Mouse (Mus musculus): ENCODE results near the gene Rad23b. TPM values are rescaled to one million over a fixed set of nuclear protein-coding genes. Genes with fewer than 3 reads are reported as not detected.
"Not testable (repeated sequence)": the region's sequence is repeated elsewhere in the genome, so short reads cannot be mapped to it uniquely, and the experiment has no call there.

Gene Rad23b
- polyA plus RNA-seq (2015; fragmentation: Nextera tagmentation; extraction: Ambion mirVana) = 42.7 and 46.5 TPM in 2 replicates

DNA sequence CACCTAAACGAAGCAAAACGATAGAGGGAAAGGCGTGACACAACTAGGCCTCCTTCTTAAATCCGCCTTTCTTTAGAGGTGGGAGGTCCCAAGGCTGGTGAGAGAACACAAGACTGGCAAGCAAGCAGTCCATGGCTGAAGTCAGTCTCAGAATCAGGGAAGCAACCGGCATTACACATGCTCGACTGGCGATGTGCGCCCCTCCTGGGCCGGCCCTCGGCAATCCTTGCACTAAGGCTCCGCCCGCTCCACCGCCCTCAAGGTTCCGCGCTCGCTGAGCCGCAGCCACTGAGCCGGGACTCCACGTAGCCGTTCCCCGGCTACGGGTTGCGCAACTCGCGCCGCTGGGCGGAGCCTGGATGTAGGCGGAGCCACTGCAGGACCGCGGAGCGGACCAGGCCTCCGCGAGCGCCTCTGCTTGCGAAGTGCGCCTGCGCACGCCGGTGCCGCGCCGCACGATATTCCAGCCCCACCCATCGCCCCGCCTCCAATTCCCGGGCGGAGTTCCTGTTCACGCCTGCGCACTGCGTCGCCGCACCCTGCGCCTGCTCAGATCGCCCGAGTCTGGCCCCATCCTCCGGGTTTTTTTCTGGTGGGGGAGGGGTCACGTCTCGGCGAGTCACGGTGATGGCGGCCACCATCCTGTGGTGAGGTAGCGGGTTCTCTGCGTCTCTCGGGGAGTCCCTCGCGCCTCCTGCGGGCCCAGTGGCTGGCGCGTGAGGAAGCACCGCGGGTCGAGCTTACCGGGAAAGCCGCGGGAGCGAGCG lies at the start of gene Rad23b:
Gene Rad23b, plus strand, starts transcription at position 592 of the 767 bp plus-strand sequence.
- ATAC-seq = peak; percentile 97
- H3K36me3 ChIP-seq (ENCODE audit: insufficient read depth, low read length) = no peaks in the 10 kb centered on the region

DNA sequence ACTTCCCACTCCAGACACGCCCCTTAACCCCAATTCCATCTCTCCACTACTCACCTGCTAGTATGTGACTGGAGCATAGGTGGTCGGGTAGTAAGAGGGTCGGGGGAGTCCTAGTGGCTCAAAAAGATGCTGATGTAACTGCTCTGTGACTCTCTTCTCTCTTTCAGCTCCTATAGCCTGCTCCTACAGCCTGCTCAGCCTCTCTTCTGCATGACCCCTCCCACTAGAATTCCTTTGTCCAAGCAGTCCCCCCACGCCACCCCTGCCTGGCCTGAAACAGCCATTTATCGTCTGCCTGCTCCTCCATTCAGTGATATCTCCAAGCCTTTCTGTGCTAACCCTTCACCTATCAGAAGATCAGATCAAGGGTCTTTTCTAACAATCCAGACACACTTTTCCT lies 45.7 kb upstream of the Rad23b start:
- no peak overlapping the region for H3K4me2 ChIP-seq (replicated peaks; ENCODE audit: low read depth, low read length)
- H3K27ac ChIP-seq (ENCODE audit: low read length) = no peak overlapping the region
- H3K4me1 ChIP-seq (ENCODE audit: insufficient read depth, low read depth, low read length) = no peaks in the 10 kb centered on the region
- WGBS = 64% methylated on average over 5 of the region's 5 CpGs
- H3K4me3 ChIP-seq (ENCODE audit: low read depth, low read length) = no peak overlapping the region
- no peaks in the 10 kb centered on the region for H3K27me3 ChIP-seq (replicated peaks; ENCODE audit: insufficient read depth, low read length)
- no peaks in the 10 kb centered on the region for H3K9me3 ChIP-seq (ENCODE audit: low read length)
- ATAC-seq (no peak), DNase-seq (ENCODE audit: low spot score) (no peak)
- TF ChIP-seq EP300 (IDR thresholded peaks at IDR 0.05) (no peak), CTCF (IDR thresholded peaks at IDR 0.05) (no peak)
- no peak overlapping the region for H3K9ac ChIP-seq (replicated peaks; ENCODE audit: low read depth)
- H3K36me3 ChIP-seq (ENCODE audit: insufficient read depth, low read length) = no peaks in the 10 kb centered on the region

More for the DNA sequence above, at the start of gene Rad23b:
- Histone ChIP-seq H3K9me3 (ENCODE audit: low read length) (no peaks in the 10 kb centered on the region), H3K4me3 (ENCODE audit: low read depth, low read length) (peak within 1 kb of the TSS; percentile 99), H3K4me2 (replicated peaks; ENCODE audit: low read depth, low read length) (peak within 1 kb of the TSS; percentile 83), H3K27me3 (replicated peaks; ENCODE audit: insufficient read depth, low read length) (no peaks in the 10 kb centered on the region), H3K4me1 (ENCODE audit: insufficient read depth, low read depth, low read length) (peaks cover 14% of the 10 kb centered on the region; the same call in 1 of the 2 replicates), H3K9ac (replicated peaks; ENCODE audit: low read depth) (peak within 1 kb of the TSS; percentile 88), H3K27ac (ENCODE audit: low read length) (peak within 1 kb of the TSS; percentile 89)
- TF ChIP-seq EP300 (IDR thresholded peaks at IDR 0.05) (no peak), CTCF (IDR thresholded peaks at IDR 0.05) (peak; percentile 38)
- peak; percentile 99 for DNase-seq (ENCODE audit: low spot score)
- under 1% methylated on average over 66 of the region's 77 CpGs for WGBS

DNA sequence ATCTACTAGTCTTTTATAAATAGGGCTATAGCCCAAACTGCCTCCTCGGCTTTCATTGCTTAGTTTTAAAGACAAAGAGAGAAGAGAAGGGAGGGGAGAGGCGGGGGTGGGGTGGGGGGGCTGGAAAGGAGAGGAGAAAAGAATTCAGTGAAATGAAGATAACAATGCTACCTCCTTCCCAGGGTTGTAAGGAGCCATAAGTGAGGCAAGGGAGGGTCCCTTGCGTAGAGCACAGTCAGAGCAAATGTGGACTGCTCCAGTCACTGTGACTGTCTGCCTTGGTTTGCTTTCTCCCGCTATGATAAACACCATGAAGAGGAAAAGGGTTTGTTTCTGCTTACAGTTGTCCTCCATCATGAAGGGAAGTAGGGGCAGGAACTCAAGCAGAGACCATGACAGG lies 43.2 kb upstream of the Rad23b start:
- Histone ChIP-seq H3K36me3 (ENCODE audit: insufficient read depth, low read length) (no peaks in the 10 kb centered on the region), H3K4me3 (ENCODE audit: low read depth, low read length) (no peak overlapping the region), H3K4me2 (replicated peaks; ENCODE audit: low read depth, low read length) (no peak overlapping the region), H3K27ac (ENCODE audit: low read length) (no peak overlapping the region), H3K9me3 (ENCODE audit: low read length) (no peaks in the 10 kb centered on the region), H3K9ac (replicated peaks; ENCODE audit: low read depth) (no peak overlapping the region), H3K27me3 (replicated peaks; ENCODE audit: insufficient read depth, low read length) (no peaks in the 10 kb centered on the region), H3K4me1 (ENCODE audit: insufficient read depth, low read depth, low read length) (no peaks in the 10 kb centered on the region)
- TF ChIP-seq EP300 (IDR thresholded peaks at IDR 0.05) = no peak
- TF ChIP-seq CTCF (IDR thresholded peaks at IDR 0.05) = no peak
- DNase-seq (ENCODE audit: low spot score) (no peak), ATAC-seq (no peak)
- WGBS = 78% methylated on average over 4 of the region's 4 CpGs

DNA sequence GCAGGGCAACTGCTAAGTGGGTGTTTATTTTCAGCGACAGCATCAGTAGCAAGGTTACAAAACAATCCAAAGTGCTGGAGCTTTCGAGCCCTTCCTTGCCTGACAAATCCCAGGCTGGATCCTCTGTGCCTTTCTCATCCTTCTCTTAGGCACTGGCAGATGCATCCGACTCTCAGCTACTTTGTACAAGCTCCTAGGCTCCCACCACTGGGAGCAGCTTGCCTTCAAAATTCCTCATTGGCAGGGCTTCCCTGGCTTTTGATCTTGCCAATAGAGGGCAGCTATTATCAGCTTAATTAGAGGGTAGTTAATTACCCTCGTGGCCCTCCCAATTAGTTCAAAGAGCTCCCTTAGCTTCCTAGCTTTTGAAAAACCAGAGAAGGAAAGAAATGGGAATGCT lies 33.1 kb upstream of the Rad23b start:
- TF ChIP-seq CTCF (IDR thresholded peaks at IDR 0.05) = no peak
- no peak for TF ChIP-seq EP300 (IDR thresholded peaks at IDR 0.05)
- no peaks in the 10 kb centered on the region for H3K27me3 ChIP-seq (replicated peaks; ENCODE audit: insufficient read depth, low read length)
- no peak for DNase-seq (ENCODE audit: low spot score)
- H3K4me2 ChIP-seq (replicated peaks; ENCODE audit: low read depth, low read length) = no peak overlapping the region
- H3K4me3 ChIP-seq (ENCODE audit: low read depth, low read length) = no peak overlapping the region
- no peaks in the 10 kb centered on the region for H3K4me1 ChIP-seq (ENCODE audit: insufficient read depth, low read depth, low read length)
- no peaks in the 10 kb centered on the region for H3K9me3 ChIP-seq (ENCODE audit: low read length)
- ATAC-seq = no peak
- H3K36me3 ChIP-seq (ENCODE audit: insufficient read depth, low read length) = no peaks in the 10 kb centered on the region
- no peak overlapping the region for H3K9ac ChIP-seq (replicated peaks; ENCODE audit: low read depth)
- WGBS = 53% methylated on average over 4 of the region's 4 CpGs
- H3K27ac ChIP-seq (ENCODE audit: low read length) = no peak overlapping the region

DNA sequence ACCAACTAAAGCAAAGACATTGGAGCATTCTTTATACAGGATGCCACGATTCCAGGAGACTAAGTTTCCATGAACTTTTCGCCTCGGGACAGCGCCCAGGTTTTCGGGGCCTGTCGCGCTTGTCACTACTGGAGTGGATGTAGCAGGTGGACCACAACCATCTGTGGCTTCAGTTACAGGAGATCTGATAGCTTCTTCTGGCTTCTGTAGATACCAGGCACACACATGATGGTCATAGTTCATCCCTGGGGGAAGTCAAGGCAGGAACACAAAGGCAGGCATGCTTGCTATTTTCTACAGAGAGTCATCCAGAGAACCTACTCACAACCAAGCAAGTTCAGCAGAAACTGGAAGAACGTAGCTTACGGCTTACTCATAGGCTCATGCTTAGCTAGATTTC lies 31.5 kb upstream of the Rad23b start:
- H3K36me3 ChIP-seq (ENCODE audit: insufficient read depth, low read length); DNase-seq (ENCODE audit: low spot score); ATAC-seq; H3K27ac ChIP-seq (ENCODE audit: low read length); H3K4me3 ChIP-seq (ENCODE audit: low read depth, low read length); H3K27me3 ChIP-seq (replicated peaks; ENCODE audit: insufficient read depth, low read length); H3K9ac ChIP-seq (replicated peaks; ENCODE audit: low read depth); H3K4me1 ChIP-seq (ENCODE audit: insufficient read depth, low read depth, low read length); H3K9me3 ChIP-seq (ENCODE audit: low read length); H3K4me2 ChIP-seq (replicated peaks; ENCODE audit: low read depth, low read length): not testable (repeated sequence)
- 98% methylated on average over 9 of the region's 9 CpGs for WGBS

DNA sequence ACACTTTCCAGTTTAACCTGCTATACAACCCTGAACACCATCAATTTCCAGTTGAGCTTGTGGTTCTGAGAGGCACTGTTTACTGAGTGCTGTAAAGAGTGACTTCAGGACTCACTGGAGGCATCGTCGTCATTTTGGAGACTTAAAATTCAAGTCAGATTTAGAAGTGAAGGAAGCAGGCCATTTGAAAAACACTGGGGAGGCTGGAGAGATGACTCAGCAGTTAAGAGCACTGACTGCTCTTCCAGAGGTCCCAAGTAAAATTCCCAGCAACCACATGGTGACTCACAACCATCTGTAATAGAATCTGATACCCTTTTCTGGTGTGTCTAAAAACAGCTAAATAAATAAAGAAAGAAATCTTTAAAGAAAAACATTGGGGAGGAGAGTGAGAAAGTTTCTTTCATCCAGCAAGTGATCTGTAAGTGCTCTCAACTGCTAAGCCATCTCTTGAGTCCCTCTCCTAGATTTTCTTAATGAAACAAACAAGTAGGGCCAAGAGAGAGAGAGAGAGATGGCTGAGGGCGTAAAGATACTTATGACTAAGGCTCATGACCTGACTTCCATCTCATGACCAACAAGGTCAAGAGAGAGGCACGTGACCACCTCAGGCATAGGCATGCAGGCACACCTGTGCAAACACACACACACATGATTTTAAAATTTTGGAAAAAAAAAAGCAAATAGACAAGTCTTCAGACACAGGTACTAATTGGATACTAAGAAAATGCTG lies 23.9 kb upstream of the Rad23b start:
- Histone ChIP-seq H3K36me3 (ENCODE audit: insufficient read depth, low read length) (no peaks in the 10 kb centered on the region), H3K4me1 (ENCODE audit: insufficient read depth, low read depth, low read length) (no peaks in the 10 kb centered on the region), H3K9me3 (ENCODE audit: low read length) (no peaks in the 10 kb centered on the region), H3K9ac (replicated peaks; ENCODE audit: low read depth) (no peak overlapping the region), H3K27me3 (replicated peaks; ENCODE audit: insufficient read depth, low read length) (no peaks in the 10 kb centered on the region), H3K4me3 (ENCODE audit: low read depth, low read length) (no peak overlapping the region), H3K4me2 (replicated peaks; ENCODE audit: low read depth, low read length) (no peak overlapping the region), H3K27ac (ENCODE audit: low read length) (no peak overlapping the region)
- WGBS = 34% methylated on average over 4 of the region's 4 CpGs
- no peak for TF ChIP-seq CTCF (IDR thresholded peaks at IDR 0.05)
- TF ChIP-seq EP300 (IDR thresholded peaks at IDR 0.05) = peak; percentile 63; the same call in 1 of the 2 replicates
- ATAC-seq (peak; percentile 43; the same call in 1 of the 2 replicates), DNase-seq (ENCODE audit: low spot score) (peak; percentile 58)
